Mouse (Mus musculus) thymus, adult 2 months (tissue): Measurements from ENCODE around the gene Ogt. TPM values are rescaled to one million over a fixed set of nuclear protein-coding genes. Genes with fewer than 3 reads are reported as not detected.

Experiments used
- DNase-seq: peaks from one replicate; pipeline ENCODE4 v3.0.0; 2021
- H3K27ac ChIP-seq: fragments of 200-500 bp; 2 replicates; pipeline ENCODE4 v1.5.1; 2012; ENCODE audit warnings: low read length, control low read depth; ENCODE audit not compliant: control insufficient read depth, insufficient read depth
- H3K27me3 ChIP-seq: fragments of 200-500 bp; 2 replicates; pipeline ENCODE4 v1.6.1; 2012; ENCODE audit warnings: mild to moderate bottlenecking, low read length, moderate library complexity, mixed read lengths; ENCODE audit not compliant: control insufficient read depth, insufficient read depth
- H3K36me3 ChIP-seq: fragments of 200-500 bp; 2 replicates; pipeline ENCODE4 v1.6.1; 2012; ENCODE audit warnings: mild to moderate bottlenecking, low read length, moderate library complexity; ENCODE audit not compliant: control insufficient read depth, insufficient read depth
- H3K4me1 ChIP-seq: fragments of 200-500 bp; replicated peaks from 2 replicates; pipeline ENCODE4 v1.6.1; 2012; ENCODE audit warnings: low read length; ENCODE audit not compliant: control insufficient read depth, insufficient read depth
- H3K4me3 ChIP-seq: fragments of 200-500 bp; 2 replicates; pipeline ENCODE4 v1.5.1; 2012; ENCODE audit warnings: mild to moderate bottlenecking, low read length, control low read depth, moderate library complexity; ENCODE audit not compliant: control insufficient read depth, insufficient read depth
- CTCF ChIP-seq: fragments of 200-500 bp; IDR thresholded peaks from 2 replicates; pipeline ENCODE4 v1.5.1; 2012; ENCODE audit warnings: mild to moderate bottlenecking, control low read depth, low read length, moderate library complexity, borderline replicate concordance; ENCODE audit not compliant: control insufficient read depth, poor library complexity, insufficient read depth; ENCODE audit errors: extremely low read depth
- POLR2A ChIP-seq: fragments of 200-500 bp; IDR thresholded peaks from 2 replicates; pipeline ENCODE4 v1.6.1; 2012; ENCODE audit warnings: mild to moderate bottlenecking, low read length, control low read depth, moderate library complexity; ENCODE audit not compliant: control insufficient read depth, poor library complexity, insufficient read depth; ENCODE audit errors: extremely low read depth
- WGBS: fragments of 180-500 bp; shearing (Covaris S2); methylation state at CpG from one replicate; pipeline ENCODE4 v1.1.7; 2018; 5-methylcytosine and 5-hydroxymethylcytosine counted together
- polyA plus RNA-seq: library from polyadenylated mRNA; depleted of rRNA; stranded (reverse); fragments of >200 nt; gene quantifications from 2 replicates; pipeline ENCODE4 v1.2.3, GENCODE M21; 2012

The Ogt gene
- polyA plus RNA-seq, 1 experiment: 229 TPM

GRCm38 (mm10) chrX:101695686-101696085 lies 55.8 kb downstream of the Ogt start:
- TF ChIP-seq POLR2A (no peak), CTCF (no peak)
- no peaks in the 10 kb centered on the region for H3K4me1 ChIP-seq
- DNase-seq: no peak
- no peak overlapping the region for H3K4me3 ChIP-seq
- H3K27me3 ChIP-seq: no peaks in the 10 kb centered on the region
- 98% methylated on average over 27 of the region's 27 CpGs for WGBS
- no peak overlapping the region for H3K27ac ChIP-seq
- no peaks in the 10 kb centered on the region for H3K36me3 ChIP-seq

GRCm38 (mm10) chrX:101697537-101697936 lies 57.7 kb downstream of the Ogt start:
- no peaks in the 10 kb centered on the region for H3K27me3 ChIP-seq
- no peak overlapping the region for H3K27ac ChIP-seq
- no peak overlapping the region for H3K4me3 ChIP-seq
- WGBS: 89% methylated on average over 50 of the region's 54 CpGs
- no peaks in the 10 kb centered on the region for H3K36me3 ChIP-seq
- no peak for TF ChIP-seq POLR2A
- H3K4me1 ChIP-seq: no peaks in the 10 kb centered on the region
- DNase-seq: no peak

GRCm38 (mm10) chrX:101698232-101698631 lies 58.4 kb downstream of the Ogt start:
- no peak for TF ChIP-seq POLR2A
- no peak for TF ChIP-seq CTCF
- WGBS: 86% methylated on average over 23 of the region's 23 CpGs
- no peaks in the 10 kb centered on the region for H3K27me3 ChIP-seq
- no peak for DNase-seq
- H3K36me3 ChIP-seq: no peaks in the 10 kb centered on the region
- no peak overlapping the region for H3K4me3 ChIP-seq
- no peaks in the 10 kb centered on the region for H3K4me1 ChIP-seq
- no peak overlapping the region for H3K27ac ChIP-seq

GRCm38 (mm10) chrX:101705111-101705510 lies 65.3 kb downstream of the Ogt start:
- H3K27ac ChIP-seq: no peak overlapping the region
- H3K27me3 ChIP-seq: no peaks in the 10 kb centered on the region
- TF ChIP-seq CTCF (no peak), POLR2A (no peak)
- 92% methylated on average over 7 of the region's 7 CpGs for WGBS
- no peak for DNase-seq
- no peak overlapping the region for H3K4me3 ChIP-seq
- no peaks in the 10 kb centered on the region for H3K4me1 ChIP-seq
- H3K36me3 ChIP-seq: no peaks in the 10 kb centered on the region

- 100% methylated on average over 1 of the region's 1 CpGs for WGBS
- H3K27me3 ChIP-seq: no peaks in the 10 kb centered on the region
- DNase-seq: no peak
- TF ChIP-seq CTCF (no peak), POLR2A (no peak)
- H3K27ac ChIP-seq: no peak overlapping the region
- H3K36me3 ChIP-seq: no peaks in the 10 kb centered on the region
- no peak overlapping the region for H3K4me3 ChIP-seq
- no peaks in the 10 kb centered on the region for H3K4me1 ChIP-seq
Measured at GRCm38 (mm10) chrX:101720401-101720800, 80.5 kb downstream of the Ogt start.

GRCm38 (mm10) chrX:101730010-101730409 lies 90.2 kb downstream of the Ogt start:
- DNase-seq: no peak
- Histone ChIP-seq H3K27me3 (no peaks in the 10 kb centered on the region), H3K4me1 (peaks cover 10% of the 10 kb centered on the region), H3K4me3 (no peak overlapping the region), H3K36me3 (no peaks in the 10 kb centered on the region), H3K27ac (no peak overlapping the region)
- TF ChIP-seq POLR2A (no peak), CTCF (no peak)

GRCm38 (mm10) chrX:101732644-101733043 lies 92.8 kb downstream of the Ogt start:
- Histone ChIP-seq H3K4me3 (no peak overlapping the region), H3K27ac (no peak overlapping the region), H3K27me3 (no peaks in the 10 kb centered on the region), H3K4me1 (peaks cover 16% of the 10 kb centered on the region), H3K36me3 (no peaks in the 10 kb centered on the region)
- WGBS: 77% methylated on average over 12 of the region's 12 CpGs
- DNase-seq: no peak
- TF ChIP-seq POLR2A (no peak), CTCF (no peak)
